Mouse (Mus musculus) myocyte (in vitro differentiated cells): ENCODE results near the gene Hrnr. TPM values are rescaled to one million over a fixed set of nuclear protein-coding genes. Genes with fewer than 3 reads are reported as not detected.
A peak's percentile ranks its signal among the peaks of the same experiment; 100 is the strongest.

Source experiments
- H3K27me3 ChIP-seq: one replicate; pipeline ENCODE4 v1.6.1; 2011; ENCODE audit not compliant: control insufficient read depth, insufficient read depth, insufficient read length
- H3K36me3 ChIP-seq: one replicate; pipeline ENCODE4 v1.6.1; 2011; ENCODE audit not compliant: control insufficient read depth, insufficient read depth
- H3K4me2 ChIP-seq: one replicate; pipeline ENCODE4 v1.6.1; 2011; ENCODE audit warnings: low read depth, control low read depth
- H3K4me3 ChIP-seq: one replicate; pipeline ENCODE4 v1.5.1; 2011; ENCODE audit warnings: mild to moderate bottlenecking, control low read depth, moderate library complexity
- H3K79me2 ChIP-seq: one replicate; pipeline ENCODE4 v1.6.1; 2011; ENCODE audit not compliant: control insufficient read depth, insufficient read depth
- H3ac ChIP-seq: one replicate; pipeline ENCODE4 v1.6.1; 2011; ENCODE audit not compliant: control insufficient read depth, insufficient read length
- CEBPB ChIP-seq: IDR thresholded peaks from 2 replicates; pipeline ENCODE4 v1.6.1; 2011; ENCODE audit warnings: mild to moderate bottlenecking, moderate library complexity; ENCODE audit not compliant: poor library complexity, insufficient read depth, severe bottlenecking
- E2F4 ChIP-seq: IDR thresholded peaks from one replicate; pipeline ENCODE4 v1.6.1; 2011; ENCODE audit warnings: mild to moderate bottlenecking, control low read depth, moderate library complexity; ENCODE audit not compliant: insufficient read depth
- MAX ChIP-seq: IDR thresholded peaks from one replicate; pipeline ENCODE4 v1.6.1; 2011; ENCODE audit warnings: low read depth, mild to moderate bottlenecking, control low read depth
- MYOD1 ChIP-seq, 3 experiments: IDR thresholded peaks; one replicate each; pipeline ENCODE4 v1.6.1; 2011; ENCODE audit warnings: control low read depth in 2 of 3, low read depth in 2 of 3, mild to moderate bottlenecking in 2 of 3, moderate library complexity in 1 of 3; ENCODE audit not compliant: insufficient read length in 2 of 3, control insufficient read depth in 1 of 3
- MYOG ChIP-seq, 3 experiments: IDR thresholded peaks; one replicate each; pipeline ENCODE4 v1.6.1; 2011; ENCODE audit warnings: control low read depth in 2 of 3, low read depth in 2 of 3, mild to moderate bottlenecking in 2 of 3; ENCODE audit not compliant: insufficient read length in 2 of 3, control insufficient read depth in 1 of 3, insufficient read depth in 1 of 3
- POLR2A ChIP-seq: IDR thresholded peaks from one replicate; pipeline ENCODE4 v1.6.1; 2011; ENCODE audit warnings: low read depth, mild to moderate bottlenecking, control low read depth, moderate library complexity; ENCODE audit not compliant: insufficient read length
- POLR2AphosphoS2 ChIP-seq: IDR thresholded peaks from one replicate; pipeline ENCODE4 v1.6.1; 2011; ENCODE audit warnings: low read depth, control low read depth; ENCODE audit not compliant: insufficient read length
- REST ChIP-seq: IDR thresholded peaks from one replicate; pipeline ENCODE4 v1.6.1; 2011; ENCODE audit warnings: mild to moderate bottlenecking, control low read depth, moderate library complexity; ENCODE audit not compliant: insufficient read depth, insufficient read length
- SRF ChIP-seq: IDR thresholded peaks from one replicate; pipeline ENCODE4 v1.6.1; 2011; ENCODE audit warnings: low read depth; ENCODE audit not compliant: control insufficient read depth, insufficient read length
- TCF12 ChIP-seq: IDR thresholded peaks from one replicate; pipeline ENCODE4 v1.6.1; 2011; ENCODE audit warnings: mild to moderate bottlenecking, control low read depth; ENCODE audit not compliant: poor library complexity, insufficient read depth, severe bottlenecking
- TCF3 ChIP-seq: IDR thresholded peaks from one replicate; pipeline ENCODE4 v1.6.1; 2011; ENCODE audit warnings: low read depth, control low read depth; ENCODE audit not compliant: insufficient read length
- USF1 ChIP-seq: IDR thresholded peaks from one replicate; pipeline ENCODE4 v1.6.1; 2011; ENCODE audit warnings: low read depth, mild to moderate bottlenecking, control low read depth, moderate library complexity
- polyA plus RNA-seq: library from polyadenylated mRNA; unstranded; fragments of >200 nt; fragmentation: generic; extraction: Trizol; gene quantifications from one replicate; pipeline ENCODE4 v1.2.1, GENCODE M21; 2012; ENCODE audit warnings: missing spikeins

Gene Hrnr
- polyA plus RNA-seq, 1 experiment = not detected

DNA sequence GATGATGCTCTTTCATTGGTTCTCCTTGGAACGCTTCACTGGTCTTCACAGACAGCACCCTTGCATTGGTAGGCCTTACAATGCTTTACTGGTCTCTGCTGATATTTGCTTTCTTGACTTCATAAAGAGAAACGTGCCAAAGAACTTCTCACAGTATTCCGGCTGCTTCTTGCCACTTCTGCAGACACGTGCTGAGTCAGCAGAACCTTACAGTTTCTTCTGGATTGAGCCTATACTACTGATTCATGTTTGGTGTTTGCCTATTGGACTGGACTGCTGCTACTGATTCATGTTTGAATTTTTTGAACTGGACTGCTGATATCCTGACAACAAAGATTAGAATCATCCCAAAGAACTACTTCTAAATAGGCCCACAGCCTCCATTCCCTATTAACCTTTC is 20.5 kb downstream of the Hrnr start:
- no peaks in the 10 kb centered on the region for H3K36me3 ChIP-seq
- H3K79me2 ChIP-seq = no peaks in the 10 kb centered on the region
- H3K4me2 ChIP-seq = no peak overlapping the region
- TF ChIP-seq CEBPB (no peak), POLR2AphosphoS2 (no peak), POLR2A (no peak), MYOD1 (IDR thresholded peaks at IDR 0.05; ENCODE audit: control insufficient read depth in 1 of 3, insufficient read length in 2 of 3, low read depth in 2 of 3) (no peak), TCF3 (no peak), MAX (no peak), REST (no peak), E2F4 (no peak), TCF12 (no peak), MYOG (IDR thresholded peaks at IDR 0.05; ENCODE audit: control insufficient read depth in 1 of 3, insufficient read depth in 1 of 3, insufficient read length in 2 of 3, low read depth in 2 of 3) (no peak), SRF (no peak), USF1 (no peak)
- H3K27me3 ChIP-seq = no peaks in the 10 kb centered on the region
- no peak overlapping the region for H3K4me3 ChIP-seq
- no peak overlapping the region for H3ac ChIP-seq

DNA sequence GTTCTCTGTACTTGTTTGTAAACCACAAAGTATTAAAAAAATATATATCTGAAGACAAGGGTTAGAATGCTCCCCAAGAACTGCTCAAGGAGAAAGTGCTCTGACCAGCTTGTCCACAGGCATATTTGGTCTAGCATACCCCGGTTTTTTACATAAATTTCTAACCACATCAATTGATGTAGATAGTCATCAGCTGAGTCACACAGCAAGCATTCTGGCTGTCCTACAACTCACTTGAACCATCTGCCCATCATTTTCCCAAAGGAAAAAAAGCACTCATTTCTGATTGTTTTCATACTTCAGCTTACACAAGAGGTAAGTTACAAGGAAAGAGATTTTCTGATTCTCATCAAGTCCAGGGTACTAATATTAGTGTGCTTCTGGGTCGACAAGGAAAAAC is 27.3 kb downstream of the Hrnr start:
- no peak overlapping the region for H3K4me2 ChIP-seq
- H3K27me3 ChIP-seq = no peaks in the 10 kb centered on the region
- no peaks in the 10 kb centered on the region for H3K36me3 ChIP-seq
- no peaks in the 10 kb centered on the region for H3K79me2 ChIP-seq
- no peak overlapping the region for H3K4me3 ChIP-seq
- no peak overlapping the region for H3ac ChIP-seq
- TF ChIP-seq REST = no peak
- TF ChIP-seq E2F4 = no peak
- no peak for TF ChIP-seq CEBPB
- TF ChIP-seq SRF = no peak
- no peak for TF ChIP-seq USF1
- TF ChIP-seq MAX = no peak
- no peak for TF ChIP-seq TCF3
- no peak for TF ChIP-seq MYOD1 (IDR thresholded peaks at IDR 0.05; ENCODE audit: control insufficient read depth in 1 of 3, insufficient read length in 2 of 3, low read depth in 2 of 3)
- no peak for TF ChIP-seq MYOG (IDR thresholded peaks at IDR 0.05; ENCODE audit: control insufficient read depth in 1 of 3, insufficient read depth in 1 of 3, insufficient read length in 2 of 3, low read depth in 2 of 3)
- TF ChIP-seq POLR2AphosphoS2 = no peak
- TF ChIP-seq TCF12 = no peak
- TF ChIP-seq POLR2A = no peak

GRCm38 (mm10) chr3:93360045-93360444 is 40.5 kb downstream of the Hrnr start:
- H3K36me3 ChIP-seq = no peaks in the 10 kb centered on the region
- H3K4me3 ChIP-seq = no peak overlapping the region
- TF ChIP-seq SRF (no peak), MYOD1 (IDR thresholded peaks at IDR 0.05; ENCODE audit: control insufficient read depth in 1 of 3, insufficient read length in 2 of 3, low read depth in 2 of 3) (no peak), MAX (no peak)
- no peak overlapping the region for H3ac ChIP-seq
- no peak overlapping the region for H3K4me2 ChIP-seq
- peaks cover 5% of the 10 kb centered on the region for H3K27me3 ChIP-seq
- H3K79me2 ChIP-seq = no peaks in the 10 kb centered on the region

DNA sequence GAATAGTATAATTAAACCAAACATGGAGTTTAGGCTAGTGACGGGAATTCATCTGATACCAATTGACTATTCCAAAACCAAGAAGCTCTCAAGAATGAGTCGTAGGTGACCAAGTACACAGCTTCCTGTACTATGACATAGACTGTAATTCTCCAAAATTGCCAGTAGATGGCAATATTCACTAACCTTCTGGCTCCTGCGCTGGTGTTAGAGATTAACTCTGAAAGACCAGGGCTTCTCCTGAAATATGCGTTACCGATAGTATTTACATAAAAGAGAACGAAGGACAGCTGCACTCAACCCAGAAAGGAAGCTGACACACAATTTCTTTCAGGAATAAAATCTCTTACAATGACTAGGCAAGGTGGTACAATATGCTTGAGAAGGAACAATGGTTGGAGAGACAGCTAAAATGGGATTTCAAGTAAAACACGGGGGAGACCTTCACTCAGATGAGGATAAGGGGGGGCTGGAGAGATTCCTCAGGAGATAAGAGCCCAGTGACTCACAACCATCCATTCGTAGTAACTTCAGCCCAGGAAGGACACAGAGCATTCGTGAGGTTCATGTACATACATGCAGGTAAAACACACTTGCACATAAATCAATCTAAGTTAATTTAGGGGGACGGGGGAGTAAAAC is 42.5 kb downstream of the Hrnr start:
- Histone ChIP-seq H3K4me3 (no peak overlapping the region), H3ac (no peak overlapping the region), H3K79me2 (no peaks in the 10 kb centered on the region), H3K27me3 (peaks cover 5% of the 10 kb centered on the region), H3K4me2 (peak overlapping the region; percentile 20), H3K36me3 (no peaks in the 10 kb centered on the region)
- TF ChIP-seq SRF = no peak
- TF ChIP-seq TCF3 = no peak
- no peak for TF ChIP-seq USF1
- no peak for TF ChIP-seq E2F4
- no peak for TF ChIP-seq CEBPB
- no peak for TF ChIP-seq POLR2AphosphoS2
- no peak for TF ChIP-seq MAX
- no peak for TF ChIP-seq MYOD1 (IDR thresholded peaks at IDR 0.05; ENCODE audit: control insufficient read depth in 1 of 3, insufficient read length in 2 of 3, low read depth in 2 of 3)
- TF ChIP-seq TCF12 = no peak
- no peak for TF ChIP-seq POLR2A
- TF ChIP-seq MYOG (IDR thresholded peaks at IDR 0.05; ENCODE audit: control insufficient read depth in 1 of 3, insufficient read depth in 1 of 3, insufficient read length in 2 of 3, low read depth in 2 of 3) = no peak

GRCm38 (mm10) chr3:93366966-93367575 is 47.5 kb downstream of the Hrnr start:
- TF ChIP-seq CEBPB (no peak), TCF3 (no peak), MYOD1 (IDR thresholded peaks at IDR 0.05; ENCODE audit: control insufficient read depth in 1 of 3, insufficient read length in 2 of 3, low read depth in 2 of 3) (no peak), MYOG (IDR thresholded peaks at IDR 0.05; ENCODE audit: control insufficient read depth in 1 of 3, insufficient read depth in 1 of 3, insufficient read length in 2 of 3, low read depth in 2 of 3) (no peak), SRF (no peak), E2F4 (no peak), REST (no peak)
- H3K4me3 ChIP-seq = no peak overlapping the region
- H3K36me3 ChIP-seq = no peaks in the 10 kb centered on the region

More at GRCm38 (mm10) chr3:93366966-93367575, 47.5 kb downstream of the Hrnr start:
- Histone ChIP-seq H3K4me2 (no peak overlapping the region), H3ac (no peak overlapping the region), H3K79me2 (no peaks in the 10 kb centered on the region), H3K27me3 (peaks cover 5% of the 10 kb centered on the region)
